Mouse (Mus musculus) hindbrain, postnatal 0 days (tissue): ENCODE results near the gene Ulk4. TPM values are rescaled to one million over a fixed set of nuclear protein-coding genes. Genes with fewer than 3 reads are reported as not detected.

ENCODE experiments used
- ATAC-seq: fragments of 200-750 bp; cut with Nextera tagmentation; 2 replicates; pipeline ENCODE4 v1.8.0; 2017; ENCODE audit warnings: mild to moderate bottlenecking, moderate TSS enrichment, moderate library complexity
- DNase-seq: peaks from one replicate; pipeline ENCODE4 v3.0.0-alpha.2; 2015; ENCODE audit warnings: low spot score
- H3K27ac ChIP-seq: fragments of 300-500 bp; sonication (generic); 2 replicates; pipeline ENCODE4 v1.5.1; 2014; ENCODE audit warnings: mild to moderate bottlenecking
- H3K27me3 ChIP-seq: fragments of 300-500 bp; sonication (generic); 2 replicates; pipeline ENCODE4 v1.6.1; 2014; ENCODE audit warnings: low read length, mixed read lengths; ENCODE audit not compliant: insufficient read depth
- H3K36me3 ChIP-seq: fragments of 300-500 bp; sonication (generic); 2 replicates; pipeline ENCODE4 v1.6.1; 2014; ENCODE audit warnings: low read length, mixed read lengths; ENCODE audit not compliant: insufficient read depth
- H3K4me1 ChIP-seq: fragments of 300-500 bp; sonication (generic); 2 replicates; pipeline ENCODE4 v1.6.1; 2014; ENCODE audit warnings: antibody characterized with exemption, low read length, mixed read lengths; ENCODE audit not compliant: insufficient read depth
- H3K4me2 ChIP-seq: fragments of 300-500 bp; sonication (generic); 2 replicates; pipeline ENCODE4 v1.6.1; 2014; ENCODE audit warnings: low read depth, mild to moderate bottlenecking, low read length, moderate library complexity, mixed read lengths
- H3K4me3 ChIP-seq: fragments of 300-500 bp; sonication (generic); 2 replicates; pipeline ENCODE4 v1.5.1; 2014; ENCODE audit warnings: low read length
- H3K9ac ChIP-seq: fragments of 300-500 bp; sonication (generic); replicated peaks from 2 replicates; pipeline ENCODE4 v1.6.1; 2014; ENCODE audit warnings: mild to moderate bottlenecking, low read length, moderate library complexity, mixed read lengths
- H3K9me3 ChIP-seq: fragments of 300-500 bp; sonication (generic); 2 replicates; pipeline ENCODE4 v1.6.1; 2016; ENCODE audit warnings: low read length, mixed read lengths
- CTCF ChIP-seq: IDR thresholded peaks from 2 replicates; pipeline ENCODE4 v1.5.1; 2016; ENCODE audit warnings: antibody characterized with exemption, control low read depth, low read depth
- WGBS: fragments of 180-500 bp; shearing (Covaris S2); extraction: QIAGEN DNeasy Blood & Tissue Kit; methylation state at CpG from one replicate; pipeline ENCODE4 v1.1.7; 2014; 5-methylcytosine and 5-hydroxymethylcytosine counted together
- polyA plus RNA-seq: library from polyadenylated mRNA; unstranded; fragments of >200 nt; fragmentation: Nextera tagmentation; extraction: Ambion mirVana; gene quantifications from 2 replicates; pipeline ENCODE4 v1.2.1, GENCODE M21; 2015
- total RNA-seq: library from RNA; depleted of rRNA; stranded (reverse); fragments of >200 nt; gene quantifications from 2 replicates; pipeline ENCODE4 v1.2.3, GENCODE M21; 2014; rRNA removed

Gene Ulk4
- total RNA-seq, result 8.9 and 20.0 TPM in 2 replicates
- 76.3 and 80.8 TPM in 2 replicates for polyA plus RNA-seq

DNA sequence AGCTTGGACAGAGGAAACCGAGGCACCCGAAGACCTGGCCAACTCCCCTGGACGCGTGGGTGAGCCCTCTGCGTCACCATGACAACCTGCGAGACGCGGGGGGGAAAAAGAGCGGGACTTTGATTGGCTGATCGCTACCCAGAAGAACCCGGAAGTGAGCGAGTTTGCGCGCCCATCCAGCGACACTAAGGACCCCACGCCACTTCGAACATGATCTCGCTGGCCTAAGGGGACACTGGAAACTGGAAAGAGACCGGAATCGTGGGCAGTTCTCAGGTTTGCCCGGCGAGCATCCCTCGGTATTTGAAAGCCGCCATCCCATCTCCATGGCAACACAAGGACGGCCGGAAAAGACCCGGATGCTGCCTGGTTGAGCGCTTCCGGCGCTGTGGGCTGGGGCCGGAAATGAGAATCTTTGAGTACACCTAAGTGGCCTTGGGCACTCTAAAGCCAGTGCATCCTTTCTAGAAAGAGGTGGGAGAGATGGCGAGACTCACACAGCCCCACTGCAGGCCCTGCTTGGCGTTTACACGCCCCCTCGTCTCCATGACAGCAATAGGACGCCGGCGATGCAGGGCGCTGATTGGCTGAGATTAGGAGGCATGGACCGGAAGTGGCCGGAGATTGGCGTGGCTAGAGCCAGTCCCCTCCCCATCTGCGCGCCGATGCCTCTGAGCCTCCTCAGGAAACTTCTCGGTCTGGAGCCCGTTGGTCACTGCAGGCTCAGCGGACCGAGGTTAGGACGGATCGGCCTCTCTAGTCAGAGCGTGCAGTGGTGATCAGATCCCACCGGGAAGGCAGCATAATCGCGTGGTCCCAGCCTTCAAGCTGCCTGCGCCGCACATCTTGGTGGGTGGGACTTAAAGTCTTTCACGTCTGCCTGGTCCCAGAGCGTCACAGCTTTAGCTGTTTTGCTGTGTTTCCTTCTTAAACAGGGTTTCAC, at the start of gene Ulk4:
Ulk4 (minus strand) TSS at position 80 of the 943 bp plus-strand sequence.
- Histone ChIP-seq H3K36me3 (no peaks in the 10 kb centered on the region), H3K27me3 (no peaks in the 10 kb centered on the region), H3K9me3 (no peaks in the 10 kb centered on the region), H3K27ac (peak within 1 kb of the TSS; percentile 75), H3K4me2 (peak within 1 kb of the TSS; percentile 70), H3K4me3 (peak within 1 kb of the TSS; percentile 69), H3K9ac (peak within 1 kb of the TSS; percentile 53), H3K4me1 (0 out of 2 replicates have a peak, but pooled peaks cover 2% of the 10 kb centered on the region)
- no peak for TF ChIP-seq CTCF
- under 1% methylated on average over 59 of the region's 59 CpGs for WGBS
- ATAC-seq, result peak; percentile 97
- DNase-seq, result peak; percentile 95

DNA sequence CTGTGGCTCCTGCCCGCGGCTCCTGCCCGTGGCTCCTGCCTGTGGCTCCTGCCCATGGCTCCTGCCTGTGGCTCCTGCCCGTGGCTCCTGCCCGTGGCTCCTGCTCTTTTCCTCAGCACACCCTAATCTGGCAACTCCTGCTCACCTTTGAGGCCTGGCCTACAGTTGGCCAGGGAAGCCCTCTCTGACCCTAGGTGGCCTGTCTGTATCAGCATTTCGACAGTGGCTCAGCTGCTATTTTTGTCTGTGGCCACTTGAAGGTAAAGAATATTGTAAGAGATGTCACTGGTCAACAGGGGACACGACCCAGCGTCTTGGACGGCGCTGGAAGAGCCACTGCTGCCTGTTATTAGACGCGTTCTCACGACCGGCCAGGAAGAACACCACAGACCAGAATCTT, 45.0 kb upstream of the Ulk4 start:
- Histone ChIP-seq H3K4me1 (peaks cover 3% of the 10 kb centered on the region; the same call in 1 of the 2 replicates), H3K27me3 (no peaks in the 10 kb centered on the region), H3K9ac (no peak overlapping the region), H3K9me3 (no peaks in the 10 kb centered on the region), H3K27ac (no peak overlapping the region), H3K4me3 (no peak overlapping the region), H3K4me2 (no peak overlapping the region), H3K36me3 (no peaks in the 10 kb centered on the region)
- TF ChIP-seq CTCF, result no peak
- ATAC-seq (no peak), DNase-seq (no peak)
- 98% methylated on average over 14 of the region's 14 CpGs for WGBS

- WGBS, result 92% methylated on average over 2 of the region's 2 CpGs
- no peak for TF ChIP-seq CTCF
Measured at GRCm38 (mm10) chr9:121321118-121321517, 44.1 kb upstream of the Ulk4 start.

DNA sequence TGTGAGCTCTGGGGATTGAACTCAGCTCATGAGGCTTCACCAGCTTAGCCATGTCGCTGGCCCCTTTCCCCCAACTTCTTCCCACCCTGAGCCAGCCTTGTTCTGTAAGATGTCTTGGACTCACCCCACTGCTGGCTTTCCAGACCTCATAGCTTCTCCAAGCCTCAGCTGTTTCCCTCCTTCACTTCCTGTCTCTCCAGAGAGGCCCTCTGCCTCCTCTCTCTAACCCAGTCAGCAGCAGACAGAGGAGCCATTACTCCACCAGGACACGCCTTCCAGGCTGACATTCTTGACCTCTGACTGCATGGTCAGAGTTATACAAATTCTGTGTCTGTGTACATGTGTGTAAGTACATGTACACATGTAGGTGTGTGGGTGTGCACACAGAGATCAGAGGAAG, 43.4 kb upstream of the Ulk4 start:
- Histone ChIP-seq H3K27ac (no peak overlapping the region), H3K4me1 (peaks cover 16% of the 10 kb centered on the region; the same call in 1 of the 2 replicates)
- 81% methylated on average over 2 of the region's 2 CpGs for WGBS

More at GRCm38 (mm10) chr9:121321118-121321517, 44.1 kb upstream of the Ulk4 start:
- no peak for ATAC-seq
- Histone ChIP-seq H3K27ac (no peak overlapping the region), H3K9me3 (no peaks in the 10 kb centered on the region), H3K9ac (no peak overlapping the region), H3K4me3 (no peak overlapping the region), H3K4me1 (peaks cover 10% of the 10 kb centered on the region; the same call in 1 of the 2 replicates), H3K27me3 (no peaks in the 10 kb centered on the region), H3K36me3 (no peaks in the 10 kb centered on the region), H3K4me2 (no peak overlapping the region)
- no peak for DNase-seq

GRCm38 (mm10) chr9:121319323-121319966, 42.4 kb upstream of the Ulk4 start:
- Histone ChIP-seq H3K4me1 (peaks cover 21% of the 10 kb centered on the region; the same call in 1 of the 2 replicates), H3K9ac (no peak overlapping the region), H3K4me3 (no peak overlapping the region), H3K4me2 (no peak overlapping the region), H3K9me3 (no peaks in the 10 kb centered on the region), H3K27ac (0 out of 2 replicates have a peak overlapping the region, but pooled peaks have one; percentile 11), H3K27me3 (no peaks in the 10 kb centered on the region), H3K36me3 (no peaks in the 10 kb centered on the region)
- DNase-seq, result no peak
- no peak for TF ChIP-seq CTCF
- WGBS, result 58% methylated on average over 10 of the region's 10 CpGs
- no peak for ATAC-seq

More for the DNA sequence above, 43.4 kb upstream of the Ulk4 start:
- no peaks in the 10 kb centered on the region for H3K36me3 ChIP-seq
- DNase-seq (no peak), ATAC-seq (no peak)
- TF ChIP-seq CTCF, result no peak
- H3K9me3 ChIP-seq, result no peaks in the 10 kb centered on the region
- H3K27me3 ChIP-seq, result no peaks in the 10 kb centered on the region
- H3K9ac ChIP-seq, result no peak overlapping the region
- no peak overlapping the region for H3K4me3 ChIP-seq
- H3K4me2 ChIP-seq, result no peak overlapping the region

DNA sequence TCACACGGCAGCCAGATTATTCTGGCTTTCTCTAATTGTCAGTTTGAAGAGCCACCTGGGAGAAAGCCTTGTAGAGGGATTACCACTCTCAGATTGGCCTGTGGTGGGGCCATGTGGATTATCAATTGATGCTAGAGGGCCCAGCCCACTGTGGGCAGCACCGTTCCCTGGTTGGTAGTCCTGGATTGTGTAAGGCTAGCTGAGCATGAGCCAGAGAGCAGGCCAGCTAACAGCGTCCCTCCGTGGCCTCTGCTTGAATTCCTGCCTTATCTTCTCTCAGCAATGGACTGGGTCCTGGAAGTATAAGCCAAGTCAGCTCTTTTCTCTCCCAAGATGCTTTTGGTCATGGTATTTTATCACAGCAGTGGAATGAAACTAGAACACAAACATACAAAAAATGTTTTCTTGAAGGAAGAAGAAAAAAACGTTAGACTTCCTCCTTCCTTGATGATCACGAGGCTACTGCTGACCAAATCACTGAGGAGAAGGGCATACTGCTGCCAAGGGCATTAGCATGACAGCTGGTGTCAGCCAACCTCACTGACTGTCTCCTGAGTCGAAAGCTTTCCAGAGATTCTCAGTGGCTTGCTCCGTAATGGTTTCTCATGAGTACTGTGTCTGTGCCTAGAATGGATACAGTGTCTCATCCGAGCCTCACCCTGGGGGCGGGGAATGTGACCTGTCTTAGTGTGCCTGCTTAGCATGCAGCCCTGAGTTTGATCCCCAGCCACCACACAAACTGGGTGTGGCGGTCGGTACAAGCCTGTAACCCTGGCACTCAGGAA, 39.8 kb upstream of the Ulk4 start:
- no peak overlapping the region for H3K4me3 ChIP-seq
- H3K27ac ChIP-seq, result peak overlapping the region; percentile 67
- no peaks in the 10 kb centered on the region for H3K36me3 ChIP-seq
- no peaks in the 10 kb centered on the region for H3K9me3 ChIP-seq
- peak; percentile 50 for ATAC-seq
- no peak overlapping the region for H3K9ac ChIP-seq
- 40% methylated on average over 12 of the region's 12 CpGs for WGBS
- peak; percentile 73 for DNase-seq
- no peaks in the 10 kb centered on the region for H3K27me3 ChIP-seq
- H3K4me2 ChIP-seq, result no peak overlapping the region
- peak; percentile 13; the same call in 1 of the 2 replicates for TF ChIP-seq CTCF
- H3K4me1 ChIP-seq, result peaks cover 47% of the 10 kb centered on the region
